Mouse (Mus musculus): ENCODE measurements around the gene Hhex. TPM values are rescaled to one million over a fixed set of nuclear protein-coding genes. Genes with fewer than 3 reads are reported as not detected.

The Hhex gene
- total RNA-seq, 2 experiments from 2014 or later: 1.4 to 2.2 TPM

Other genes with a start within 250 kb of the Hhex start
- gene March5, start 227.3 kb upstream of the Hhex start, total RNA-seq (2021): 10 to 100 TPM; 74.6 to 75.2 TPM
- gene Cpeb3, start 226.2 kb upstream of the Hhex start, total RNA-seq (2021): 10 to 100 TPM; 47.6 to 50.2 TPM
- 10 to 100 TPM; 88.1 to 99.2 TPM for gene Ide, start 97.0 kb upstream of the Hhex start, total RNA-seq (2021)
- under 1 TPM; 0.49 to 0.97 TPM for gene Kif11, start 58.4 kb upstream of the Hhex start, total RNA-seq (2021)
- 10 to 100 TPM; 40.6 to 48.2 TPM for gene Exoc6, start 115.6 kb downstream of the Hhex start, total RNA-seq (2021)

All from gastrocnemius, postnatal 36 days (tissue).